Mouse (Mus musculus): Measurements from ENCODE around the gene Nxn. TPM values are rescaled to one million over a fixed set of nuclear protein-coding genes. Genes with fewer than 3 reads are reported as not detected.

Nxn gene
- total RNA-seq, 2 experiments from 2014 or later: 20.4 to 34.1 TPM

- DNase-seq (ENCODE audit: low spot score in 2 of 2): no peak
These were observed 6.2 kb upstream of the Nxn start for GRCm38 (mm10) chr11:76405113-76405512.

- DNase-seq (ENCODE audit: low spot score in 2 of 2): no peak
These were observed 2.5 kb upstream of the Nxn start for GRCm38 (mm10) chr11:76401398-76401797.

GRCm38 (mm10) chr11:76399587-76400330 lies 819 bp upstream of the Nxn start:
- DNase-seq (ENCODE audit: low spot score in 2 of 2): peak in 1 of 2 experiments; percentile 37

GRCm38 (mm10) chr11:76398312-76398797 lies 585 bp downstream of the Nxn start:
- DNase-seq (ENCODE audit: low spot score in 2 of 2): peak; percentile 32 to 55

- DNase-seq (ENCODE audit: low spot score in 2 of 2): peak in 1 of 2 experiments; percentile 52
These were observed 1.2 kb downstream of the Nxn start for GRCm38 (mm10) chr11:76397650-76398311.

GRCm38 (mm10) chr11:76392996-76393395 lies 5.9 kb downstream of the Nxn start:
- DNase-seq (ENCODE audit: low spot score in 2 of 2): no peak

- DNase-seq (ENCODE audit: low spot score in 2 of 2): no peak
These were observed 6.4 kb downstream of the Nxn start for GRCm38 (mm10) chr11:76392532-76392931.

GRCm38 (mm10) chr11:76388711-76389110 lies 10.2 kb downstream of the Nxn start:
- no peak for DNase-seq (ENCODE audit: low spot score in 2 of 2)

GRCm38 (mm10) chr11:76387097-76387496 lies 11.8 kb downstream of the Nxn start:
- DNase-seq (ENCODE audit: low spot score in 2 of 2): no peak

GRCm38 (mm10) chr11:76385746-76386145 lies 13.2 kb downstream of the Nxn start:
- no peak for DNase-seq (ENCODE audit: low spot score in 2 of 2)

GRCm38 (mm10) chr11:76385017-76385416 lies 13.9 kb downstream of the Nxn start:
- no peak for DNase-seq (ENCODE audit: low spot score in 2 of 2)

- no peak for DNase-seq (ENCODE audit: low spot score in 2 of 2)
These were observed 14.6 kb downstream of the Nxn start for GRCm38 (mm10) chr11:76384307-76384706.

GRCm38 (mm10) chr11:76382711-76383324 lies 16.1 kb downstream of the Nxn start:
- no peak for DNase-seq (ENCODE audit: low spot score in 2 of 2)

- DNase-seq (ENCODE audit: low spot score in 2 of 2): no peak
These were observed 17.6 kb downstream of the Nxn start for GRCm38 (mm10) chr11:76381201-76381885.

- peak; percentile 43 to 46 for DNase-seq (ENCODE audit: low spot score in 2 of 2)
These were observed 18.9 kb downstream of the Nxn start for GRCm38 (mm10) chr11:76379921-76380544.

GRCm38 (mm10) chr11:76376425-76376824 lies 22.5 kb downstream of the Nxn start:
- DNase-seq (ENCODE audit: low spot score in 2 of 2): no peak

- peak; percentile 65 to 69 for DNase-seq (ENCODE audit: low spot score in 2 of 2)
These were observed 24.3 kb downstream of the Nxn start for GRCm38 (mm10) chr11:76374491-76375185.

- no peak for DNase-seq (ENCODE audit: low spot score in 2 of 2)
These were observed 26.4 kb downstream of the Nxn start for GRCm38 (mm10) chr11:76372534-76372933.

- DNase-seq (ENCODE audit: low spot score in 2 of 2): no peak
These were observed 26.8 kb downstream of the Nxn start for GRCm38 (mm10) chr11:76372120-76372519.

- DNase-seq (ENCODE audit: low spot score in 2 of 2): no peak
These were observed 28.4 kb downstream of the Nxn start for GRCm38 (mm10) chr11:76370491-76370890.
